Mouse (Mus musculus) CH12.LX (cell line): ENCODE results near the gene Clcc1.
"Not testable (repeated sequence)": the region's sequence is repeated elsewhere in the genome, so short reads cannot be mapped to it uniquely, and the experiment has no call there.

Source experiments
- GABPA ChIP-seq: IDR thresholded peaks from 2 replicates; pipeline ENCODE4 v1.6.1; 2012; ENCODE audit warnings: low read depth, low read length, improper control_type of control experiment, inconsistent platforms; ENCODE audit not compliant: insufficient replicate concordance
- MAX ChIP-seq: IDR thresholded peaks from 2 replicates; pipeline ENCODE4 v1.6.1; 2011; ENCODE audit warnings: low read length, improper control_type of control experiment
- USF2 ChIP-seq: conservative IDR thresholded peaks from 2 replicates; pipeline ENCODE4 v1.6.1; 2011; ENCODE audit warnings: low read depth, low read length, improper control_type of control experiment

GRCm38 (mm10) chr3:108647681-108648080, 6.0 kb upstream of the Clcc1 start:
- TF ChIP-seq USF2, MAX, GABPA: not testable (repeated sequence)
